8 mouse cellular contexts compared by ENCODE assay signal in genomic region chr19:29102098-29102497, GRCm38 (mm10). TPM values are rescaled to one million over a fixed set of nuclear protein-coding genes. Genes with fewer than 3 reads are reported as not detected.
DNase-seq lines count a peak whose midpoint lies in the region; ATAC-seq and TF ChIP-seq lines count a peak whose summit lies in the region.

No protein-coding gene starts in this region.

- no peak overlapping the region for H3K27ac ChIP-seq in spleen, adult 2 months (ENCODE audit: insufficient read depth, low read length)
- peak overlapping the region; percentile 91 for H3K27ac ChIP-seq in limb, embryonic 10.5 days
- H3K27ac ChIP-seq in olfactory bulb, adult 2 months (ENCODE audit: insufficient read depth, low read depth, low read length) = no peak overlapping the region

- TF ChIP-seq CTCF in spleen, adult 2 months (IDR thresholded peaks at IDR 0.05; ENCODE audit: extremely low read depth, insufficient read depth, insufficient read length, insufficient replicate concordance) = no peak
- no peak for TF ChIP-seq CTCF in olfactory bulb, adult 2 months (IDR thresholded peaks at IDR 0.05; ENCODE audit: insufficient read depth, low read depth, low read length)

- WGBS in spleen, adult 2 months = 17% methylated on average over 13 of the region's 13 CpGs
- WGBS in limb, embryonic 10.5 days = 14% methylated on average over 13 of the region's 13 CpGs
- 14% methylated on average over 13 of the region's 13 CpGs for WGBS in olfactory bulb, adult 2 months

- peak; percentile 35 for DNase-seq in CD4-positive, CD25-positive, alpha-beta regulatory T cell, adult 2 months (ENCODE audit: low read depth, low spot score)
- no peak for DNase-seq in spleen, adult 2 months (ENCODE audit: low read depth in 1 of 2, low spot score in 2 of 2)
- DNase-seq in spleen, adult 12 weeks (ENCODE audit: low spot score) = no peak
- DNase-seq in limb, embryonic 10.5 days (ENCODE audit: low spot score) = no peak
- DNase-seq in adrenal gland, postnatal 4 days (ENCODE audit: low spot score in 2 of 2) = no peak

- H3K9me3 ChIP-seq in limb, embryonic 10.5 days (replicated peaks) = no peaks in the 10 kb centered on the region

- no peak for TF ChIP-seq POLR2A in spleen, adult 2 months (IDR thresholded peaks at IDR 0.05; ENCODE audit: low read depth, low read length)
- no peak for TF ChIP-seq POLR2A in olfactory bulb, adult 2 months (IDR thresholded peaks at IDR 0.05; ENCODE audit: insufficient read depth, low read depth, low read length)

- no peak for ATAC-seq in CD4-positive, CD25-positive, alpha-beta regulatory T cell, adult 4 months
- no peak for ATAC-seq in activated CD4-positive, CD25-positive, alpha-beta regulatory T cell, adult 4 months

- 0 out of 2 replicates have a peak, but pooled peaks cover 2% of the 10 kb centered on the region for H3K4me1 ChIP-seq in spleen, adult 2 months (ENCODE audit: control insufficient read depth, insufficient read depth, insufficient read length)
- H3K4me1 ChIP-seq in limb, embryonic 10.5 days = peaks cover 13% of the 10 kb centered on the region; the same call in 1 of the 2 replicates
- peaks cover 7% of the 10 kb centered on the region for H3K4me1 ChIP-seq in olfactory bulb, adult 2 months (ENCODE audit: control insufficient read depth, insufficient read depth, low read length)

- H3K4me3 ChIP-seq in spleen, adult 2 months (ENCODE audit: extremely low read depth, insufficient read depth, insufficient read length) = peak overlapping the region; percentile 91
- peak overlapping the region; percentile 96 for H3K4me3 ChIP-seq in limb, embryonic 10.5 days
- H3K4me3 ChIP-seq in olfactory bulb, adult 2 months (ENCODE audit: insufficient read depth, low read depth, low read length) = peak overlapping the region; percentile 96

- H3K27me3 ChIP-seq in spleen, adult 2 months (ENCODE audit: control insufficient read depth, insufficient read depth, low read length) = no peaks in the 10 kb centered on the region
- no peaks in the 10 kb centered on the region for H3K27me3 ChIP-seq in limb, embryonic 10.5 days (ENCODE audit: low read depth, poor library complexity, severe bottlenecking)

- H3K36me3 ChIP-seq in spleen, adult 2 months (ENCODE audit: control insufficient read depth, insufficient read depth, low read length) = no peaks in the 10 kb centered on the region
- H3K36me3 ChIP-seq in limb, embryonic 10.5 days = peaks cover 20% of the 10 kb centered on the region

RNA-seq across cellular contexts. Expression of gene Rcl1, which starts 0.9 kb away (rescaled TPM):
- 10 to 100 TPM; 22.2 to 26.9 TPM for polyA plus RNA-seq in CD4-positive, CD25-positive, alpha-beta regulatory T cell, adult 4 months (2017; shearing (Covaris generic))
- polyA plus RNA-seq in spleen, adult 2 months (2012; rRNA removed) = 12.7 and 16.0 TPM in 2 replicates
- polyA plus RNA-seq in limb, embryonic 10.5 days (2016; fragmentation: Nextera tagmentation; extraction: Ambion mirVana) = 84.4 and 105 TPM in 2 replicates
- not detected in 2 replicates for polyA plus RNA-seq in olfactory bulb, adult 2 months (2012; ENCODE audit: insufficient read depth, insufficient read length, low replicate concordance, missing spikeins)
- total RNA-seq in adrenal gland, postnatal 4 days (2021) = 10 to 100 TPM; 26.9 to 30.0 TPM
- 10 to 100 TPM; 23.8 to 24.0 TPM for polyA plus RNA-seq in activated CD4-positive, CD25-positive, alpha-beta regulatory T cell, adult 4 months (2017; shearing (Covaris generic))

RNA-seq across cellular contexts. Expression of gene Ak3, which starts 54.3 kb away (rescaled TPM):
- polyA plus RNA-seq in CD4-positive, CD25-positive, alpha-beta regulatory T cell, adult 4 months (2017; shearing (Covaris generic)) = 10 to 100 TPM; 15.3 to 16.8 TPM
- polyA plus RNA-seq in spleen, adult 2 months (2012; rRNA removed) = 18.4 and 23.7 TPM in 2 replicates
- polyA plus RNA-seq in limb, embryonic 10.5 days (2016; fragmentation: Nextera tagmentation; extraction: Ambion mirVana) = 64.1 and 69.6 TPM in 2 replicates
- not detected in 2 replicates for polyA plus RNA-seq in olfactory bulb, adult 2 months (2012; ENCODE audit: insufficient read depth, insufficient read length, low replicate concordance, missing spikeins)
- total RNA-seq in adrenal gland, postnatal 4 days (2021) = 100 to 1,000 TPM; 146 to 153 TPM
- 10 to 100 TPM; 21.3 to 23.5 TPM for polyA plus RNA-seq in activated CD4-positive, CD25-positive, alpha-beta regulatory T cell, adult 4 months (2017; shearing (Covaris generic))
